Comparison of ENCODE assay signal across 9 mouse cellular contexts in genomic region chr12:26444054-26444453, GRCm38 (mm10). TPM values are rescaled to one million over a fixed set of nuclear protein-coding genes. Genes with fewer than 3 reads are reported as not detected.
DNase-seq lines count a peak whose midpoint lies in the region; ATAC-seq lines count a peak whose summit lies in the region.
"Had no signal": no experiment of that assay in that cellular context is flagged by ENCODE, and none has a peak within 500 bp of the region (broad histone marks: within the 10 kb centered on the region; RNA-seq: fewer than 3 reads in every experiment).

No protein-coding gene starts in this region.

- no peak overlapping the region for H3K4me3 ChIP-seq in heart, embryonic 10.5 days
- H3K4me3 ChIP-seq: lung, embryonic 15.5 days had no signal

- H3K4me1 ChIP-seq in heart, embryonic 10.5 days, result no peaks in the 10 kb centered on the region

- H3K27me3 ChIP-seq in heart, embryonic 10.5 days (ENCODE audit: insufficient read depth, poor library complexity, severe bottlenecking), result no peaks in the 10 kb centered on the region
- H3K27me3 ChIP-seq: lung, embryonic 15.5 days had no signal

- no peaks in the 10 kb centered on the region for H3K9me3 ChIP-seq in heart, embryonic 10.5 days
- H3K9me3 ChIP-seq: lung, embryonic 15.5 days had no signal

- WGBS in heart, embryonic 10.5 days, result 1% methylated on average over 2 of the region's 2 CpGs

- H3K36me3 ChIP-seq in heart, embryonic 10.5 days, result no peaks in the 10 kb centered on the region
- H3K36me3 ChIP-seq: lung, embryonic 15.5 days had no signal

- peak; percentile 81 to 96 for DNase-seq in heart, adult 18-20 months
- DNase-seq in heart, embryonic 10.5 days (ENCODE audit: low spot score), result no peak
- DNase-seq in NIH3T3 (ENCODE audit: low read depth), result peak; percentile 85
- DNase-seq in cerebellum, adult 9-10 months, result peak; percentile 67
- peak; percentile 60 for DNase-seq in gastrocnemius, postnatal 25 days
- peak; percentile 41 for DNase-seq in layer of hippocampus, adult 9-10 months (ENCODE audit: low spot score)
- DNase-seq in spleen, postnatal 4 days (ENCODE audit: low spot score in 2 of 2), result peak; percentile 71 to 89

- no peak overlapping the region for H3K27ac ChIP-seq in heart, embryonic 10.5 days
- H3K27ac ChIP-seq: lung, embryonic 15.5 days had no signal

- ATAC-seq in megakaryocyte progenitor cell, adult 5-6 weeks (replicated peaks; ENCODE audit: poor library complexity), result peak; percentile 69

RNA-seq across cellular contexts. Expression of gene Rsad2, which starts 12.2 kb away (rescaled TPM):
- 1 to 10 TPM; 5.8 to 7.8 TPM for total RNA-seq in heart, adult 18-20 months (2021)
- polyA plus RNA-seq in heart, embryonic 10.5 days (2016; fragmentation: Nextera tagmentation; extraction: Ambion mirVana), result 0.25 and 0.60 TPM in 2 replicates
- total RNA-seq in gastrocnemius, postnatal 25 days (2021), result under 1 TPM; 0.72 to 0.99 TPM
- total RNA-seq in megakaryocyte progenitor cell, adult 5-6 weeks (2015), result 0.96 and 1.3 TPM in 2 replicates
- total RNA-seq in megakaryocyte progenitor cell, adult 5-6 weeks (2017), result 0.87 and 1.0 TPM in 2 replicates

RNA-seq across cellular contexts. Expression of gene Cmpk2, which starts 24.9 kb away (rescaled TPM):
- total RNA-seq in heart, adult 18-20 months (2021), result 1 to 10 TPM; 5.0 to 6.4 TPM
- polyA plus RNA-seq in heart, embryonic 10.5 days (2016; fragmentation: Nextera tagmentation; extraction: Ambion mirVana), result 3.0 and 4.6 TPM in 2 replicates
- total RNA-seq in gastrocnemius, postnatal 25 days (2021), result 1 to 10 TPM; 1.7 to 1.9 TPM
- total RNA-seq in megakaryocyte progenitor cell, adult 5-6 weeks (2015), result 23.2 and 25.2 TPM in 2 replicates
- 11.7 and 16.1 TPM in 2 replicates for total RNA-seq in megakaryocyte progenitor cell, adult 5-6 weeks (2017)

RNA-seq across cellular contexts. Expression of gene Rnf144a, which starts 29.0 kb away (rescaled TPM):
- 10 to 100 TPM in 1 of 2 experiments, 1 to 10 TPM in 1; 9.7 to 12.1 TPM for total RNA-seq in heart, adult 18-20 months (2021)
- polyA plus RNA-seq in heart, embryonic 10.5 days (2016; fragmentation: Nextera tagmentation; extraction: Ambion mirVana), result 9.7 and 17.8 TPM in 2 replicates
- 1 to 10 TPM; 7.0 to 8.7 TPM for total RNA-seq in gastrocnemius, postnatal 25 days (2021)
- 17.4 and 19.1 TPM in 2 replicates for total RNA-seq in megakaryocyte progenitor cell, adult 5-6 weeks (2015)
- total RNA-seq in megakaryocyte progenitor cell, adult 5-6 weeks (2017), result 15.1 and 16.8 TPM in 2 replicates
